ENCODE assay signal across 11 mouse cellular contexts in the genomic region with DNA sequence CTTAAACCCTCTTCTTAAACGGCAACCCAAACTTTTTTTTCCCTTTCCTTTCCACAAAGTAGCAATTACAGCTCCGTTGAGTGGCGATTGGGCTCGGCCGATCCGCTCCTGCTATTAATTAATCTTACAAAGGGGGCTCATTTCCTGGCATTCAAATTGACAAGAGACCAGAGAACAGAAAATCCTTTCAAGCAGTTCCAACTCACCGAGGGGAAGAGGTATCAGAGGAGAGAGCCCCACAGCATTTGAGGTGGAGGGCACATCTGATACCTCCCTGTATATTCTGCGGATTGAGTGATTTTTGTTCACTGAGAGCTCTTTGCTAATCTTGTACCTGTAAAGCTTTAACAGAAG.
DNase-seq lines count a peak whose midpoint lies in the region; ATAC-seq lines count a peak whose summit lies in the region.
"Had no signal": no experiment of that assay in that cellular context is flagged by ENCODE, and none has a peak within 500 bp of the region (broad histone marks: within the 10 kb centered on the region; RNA-seq: fewer than 3 reads in every experiment).

No protein-coding gene starts in this region.

- peak overlapping the region; percentile 39 for H3K4me2 ChIP-seq in kidney, embryonic 16.5 days (replicated peaks; ENCODE audit: low read depth, low read length)
- peak overlapping the region; percentile 52 for H3K4me2 ChIP-seq in embryonic facial prominence, embryonic 13.5 days
- H3K4me2 ChIP-seq in hindbrain, embryonic 16.5 days (ENCODE audit: low read length), result peak overlapping the region; percentile 31
- H3K4me2 ChIP-seq in neural tube, embryonic 12.5 days (replicated peaks), result peak overlapping the region; percentile 53
- H3K4me2 ChIP-seq in intestine, embryonic 16.5 days (ENCODE audit: low read depth, low read length), result no peak overlapping the region

- H3K27ac ChIP-seq in kidney, embryonic 16.5 days (ENCODE audit: low read length), result no peak overlapping the region
- no peak overlapping the region for H3K27ac ChIP-seq in embryonic facial prominence, embryonic 13.5 days
- H3K27ac ChIP-seq in hindbrain, embryonic 16.5 days (ENCODE audit: low read depth, low read length), result no peak overlapping the region
- no peak overlapping the region; the same call in 1 of the 2 replicates for H3K27ac ChIP-seq in neural tube, embryonic 12.5 days
- no peak overlapping the region for H3K27ac ChIP-seq in intestine, embryonic 16.5 days (ENCODE audit: low read length)
- H3K27ac ChIP-seq: macrophage had no signal

- DNase-seq in kidney, postnatal 14 days, result no peak
- no peak for DNase-seq in T-cell, adult 2 months (ENCODE audit: low spot score)
- DNase-seq: layer of hippocampus, postnatal 36 days; thymus, postnatal 36 days had no signal

- ATAC-seq in kidney, embryonic 16.5 days (ENCODE audit: low FRiP score, low TSS enrichment), result no peak
- no peak for ATAC-seq in embryonic facial prominence, embryonic 13.5 days (ENCODE audit: insufficient number of reproducible peaks, insufficient read depth, low FRiP score, low TSS enrichment, low read depth)
- ATAC-seq in hindbrain, embryonic 16.5 days, result no peak
- ATAC-seq in neural tube, embryonic 12.5 days (ENCODE audit: low FRiP score, low read depth), result no peak
- ATAC-seq in intestine, embryonic 16.5 days, result no peak
- ATAC-seq in cerebellum, adult (ENCODE audit: insufficient number of reproducible peaks, low FRiP score, low TSS enrichment), result no peak

- H3K36me3 ChIP-seq in kidney, embryonic 16.5 days (ENCODE audit: insufficient read depth, low read length), result no peaks in the 10 kb centered on the region
- H3K36me3 ChIP-seq in embryonic facial prominence, embryonic 13.5 days, result no peaks in the 10 kb centered on the region
- no peaks in the 10 kb centered on the region for H3K36me3 ChIP-seq in hindbrain, embryonic 16.5 days (ENCODE audit: control insufficient read depth, insufficient read depth, low read length)
- no peaks in the 10 kb centered on the region for H3K36me3 ChIP-seq in neural tube, embryonic 12.5 days
- H3K36me3 ChIP-seq in intestine, embryonic 16.5 days (ENCODE audit: control insufficient read depth, insufficient read depth, low read length), result no peaks in the 10 kb centered on the region

- 0 out of 2 replicates have a peak, but pooled peaks cover 1% of the 10 kb centered on the region for H3K9me3 ChIP-seq in kidney, embryonic 16.5 days (ENCODE audit: low read length)
- H3K9me3 ChIP-seq in embryonic facial prominence, embryonic 13.5 days, result 0 out of 2 replicates have a peak, but pooled peaks cover 5% of the 10 kb centered on the region
- H3K9me3 ChIP-seq in hindbrain, embryonic 16.5 days (ENCODE audit: control insufficient read depth, low read length), result no peaks in the 10 kb centered on the region
- H3K9me3 ChIP-seq in neural tube, embryonic 12.5 days, result 0 out of 2 replicates have a peak, but pooled peaks cover 6% of the 10 kb centered on the region
- no peaks in the 10 kb centered on the region for H3K9me3 ChIP-seq in intestine, embryonic 16.5 days (ENCODE audit: control insufficient read depth, low read length)

- peaks cover 12% of the 10 kb centered on the region; the same call in 1 of the 2 replicates for H3K4me1 ChIP-seq in kidney, embryonic 16.5 days (ENCODE audit: insufficient read depth, low read length)
- peaks cover 37% of the 10 kb centered on the region for H3K4me1 ChIP-seq in embryonic facial prominence, embryonic 13.5 days
- H3K4me1 ChIP-seq in hindbrain, embryonic 16.5 days (ENCODE audit: control insufficient read depth, insufficient read depth, low read depth, low read length), result peaks cover 5% of the 10 kb centered on the region
- peaks cover 29% of the 10 kb centered on the region for H3K4me1 ChIP-seq in neural tube, embryonic 12.5 days
- no peaks in the 10 kb centered on the region for H3K4me1 ChIP-seq in intestine, embryonic 16.5 days (ENCODE audit: control insufficient read depth, insufficient read depth, low read length)

- H3K9ac ChIP-seq in kidney, embryonic 16.5 days (replicated peaks; ENCODE audit: low read length), result 0 out of 2 replicates have a peak overlapping the region, but pooled peaks have one; percentile 22
- peak overlapping the region; percentile 53; the same call in 1 of the 2 replicates for H3K9ac ChIP-seq in embryonic facial prominence, embryonic 13.5 days
- no peak overlapping the region for H3K9ac ChIP-seq in hindbrain, embryonic 16.5 days (ENCODE audit: low read depth, low read length)
- H3K9ac ChIP-seq in neural tube, embryonic 12.5 days, result no peak overlapping the region
- no peak overlapping the region for H3K9ac ChIP-seq in intestine, embryonic 16.5 days (ENCODE audit: low read depth, low read length)

- 4% methylated on average over 8 of the region's 8 CpGs for WGBS in kidney, embryonic 16.5 days
- 2% methylated on average over 8 of the region's 8 CpGs for WGBS in embryonic facial prominence, embryonic 13.5 days
- WGBS in hindbrain, embryonic 16.5 days, result 1% methylated on average over 8 of the region's 8 CpGs
- 4% methylated on average over 8 of the region's 8 CpGs for WGBS in neural tube, embryonic 12.5 days
- WGBS in intestine, embryonic 16.5 days, result 12% methylated on average over 8 of the region's 8 CpGs

- no peaks in the 10 kb centered on the region; the same call in 1 of the 2 replicates for H3K27me3 ChIP-seq in kidney, embryonic 16.5 days (ENCODE audit: insufficient read depth, low read length)
- H3K27me3 ChIP-seq in embryonic facial prominence, embryonic 13.5 days, result peaks cover 3% of the 10 kb centered on the region; the same call in 1 of the 2 replicates
- H3K27me3 ChIP-seq in hindbrain, embryonic 16.5 days (replicated peaks; ENCODE audit: control insufficient read depth, insufficient read depth, low read length), result no peaks in the 10 kb centered on the region
- no peaks in the 10 kb centered on the region for H3K27me3 ChIP-seq in neural tube, embryonic 12.5 days (replicated peaks)
- no peaks in the 10 kb centered on the region for H3K27me3 ChIP-seq in intestine, embryonic 16.5 days (replicated peaks; ENCODE audit: control insufficient read depth, insufficient read depth, low read length)

- H3K4me3 ChIP-seq in kidney, embryonic 16.5 days (ENCODE audit: low read length), result peak overlapping the region; percentile 24; the same call in 1 of the 2 replicates
- H3K4me3 ChIP-seq in embryonic facial prominence, embryonic 13.5 days, result peak overlapping the region; percentile 20
- H3K4me3 ChIP-seq in hindbrain, embryonic 16.5 days (ENCODE audit: low read length), result no peak overlapping the region
- H3K4me3 ChIP-seq in neural tube, embryonic 12.5 days, result no peak overlapping the region
- no peak overlapping the region for H3K4me3 ChIP-seq in intestine, embryonic 16.5 days (ENCODE audit: low read length)

Comparison
In these comparisons a context has a peak if more than half of its experiments do, and no peak if none do; other contexts are left out.
1. H3K4me3 ChIP-seq: peak in kidney, embryonic 16.5 days (single experiment) and embryonic facial prominence, embryonic 13.5 days (single experiment); none in hindbrain, embryonic 16.5 days (single experiment), neural tube, embryonic 12.5 days (single experiment) and intestine, embryonic 16.5 days (single experiment).
2. H3K9ac ChIP-seq: peak in kidney, embryonic 16.5 days (single experiment) and embryonic facial prominence, embryonic 13.5 days (single experiment); none in hindbrain, embryonic 16.5 days (single experiment), neural tube, embryonic 12.5 days (single experiment) and intestine, embryonic 16.5 days (single experiment).